Mouse (Mus musculus) adrenal gland, adult 2 months (tissue): ENCODE measurements around the gene Prss46. TPM values are rescaled to one million over a fixed set of nuclear protein-coding genes. Genes with fewer than 3 reads are reported as not detected.

Experiments
- DNase-seq: peaks from one replicate; pipeline ENCODE4 v3.0.0; 2021
- polyA plus RNA-seq: library from polyadenylated mRNA; depleted of rRNA; stranded (reverse); fragments of >200 nt; gene quantifications from 2 replicates; pipeline ENCODE4 v1.2.3, GENCODE M21; 2012
- total RNA-seq, 2 experiments: library from RNA; stranded (reverse); gene quantifications; 2 replicates each; pipeline ENCODE4 v1.2.3; 2021

The Prss46 gene
- total and polyA plus RNA-seq, 3 experiments, result not detected

DNA sequence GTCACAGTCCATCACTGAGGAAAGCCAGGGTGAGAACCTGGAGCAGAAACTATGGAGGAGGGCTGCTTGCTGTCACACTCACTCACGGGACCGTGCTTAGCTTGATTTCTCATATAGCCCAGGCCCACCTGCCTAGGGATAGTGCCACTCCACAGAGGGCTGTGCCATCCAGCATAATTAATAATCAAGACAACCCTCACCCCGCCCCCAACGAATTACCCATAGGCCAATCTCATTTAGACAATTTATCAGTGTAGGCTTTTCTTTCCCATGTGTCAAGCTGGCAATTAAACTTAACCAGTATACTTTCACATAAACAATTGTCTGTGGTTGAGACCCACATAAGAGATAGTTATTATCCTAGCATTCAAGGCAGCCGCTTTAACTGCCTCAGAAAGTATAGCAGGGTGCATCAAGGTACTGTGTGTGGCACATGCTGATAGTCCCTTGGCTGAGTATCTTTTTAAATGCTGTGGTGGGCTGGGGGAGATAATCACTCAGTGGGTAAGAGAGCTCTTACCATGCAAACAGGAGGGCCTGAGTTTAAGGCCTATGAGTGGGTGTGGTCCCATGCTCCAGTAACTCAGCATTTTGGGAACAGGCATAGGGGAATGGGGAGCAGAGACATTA lies 14.8 kb downstream of the Prss46 start:
- no peak for DNase-seq

DNA sequence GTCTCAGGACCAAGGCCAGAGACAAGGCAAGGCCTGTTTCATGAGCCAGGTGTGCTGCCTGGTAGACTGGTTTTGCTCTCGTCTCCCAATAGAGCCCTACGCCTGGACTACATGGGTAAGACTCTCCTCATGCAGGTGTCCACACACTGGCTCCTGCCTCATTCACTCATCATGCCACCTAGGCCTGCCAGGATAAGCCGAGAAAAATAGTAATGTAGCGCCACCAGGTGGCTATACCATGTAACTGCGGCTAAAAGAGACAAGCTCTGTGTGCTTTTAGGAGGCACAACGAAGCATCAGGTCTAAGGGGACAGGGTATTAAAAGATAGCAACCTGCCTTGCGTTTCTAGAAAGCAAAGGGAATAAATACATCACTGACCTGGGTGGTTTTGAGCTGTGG lies 26.7 kb downstream of the Prss46 start:
- peak; percentile 54 for DNase-seq

DNA sequence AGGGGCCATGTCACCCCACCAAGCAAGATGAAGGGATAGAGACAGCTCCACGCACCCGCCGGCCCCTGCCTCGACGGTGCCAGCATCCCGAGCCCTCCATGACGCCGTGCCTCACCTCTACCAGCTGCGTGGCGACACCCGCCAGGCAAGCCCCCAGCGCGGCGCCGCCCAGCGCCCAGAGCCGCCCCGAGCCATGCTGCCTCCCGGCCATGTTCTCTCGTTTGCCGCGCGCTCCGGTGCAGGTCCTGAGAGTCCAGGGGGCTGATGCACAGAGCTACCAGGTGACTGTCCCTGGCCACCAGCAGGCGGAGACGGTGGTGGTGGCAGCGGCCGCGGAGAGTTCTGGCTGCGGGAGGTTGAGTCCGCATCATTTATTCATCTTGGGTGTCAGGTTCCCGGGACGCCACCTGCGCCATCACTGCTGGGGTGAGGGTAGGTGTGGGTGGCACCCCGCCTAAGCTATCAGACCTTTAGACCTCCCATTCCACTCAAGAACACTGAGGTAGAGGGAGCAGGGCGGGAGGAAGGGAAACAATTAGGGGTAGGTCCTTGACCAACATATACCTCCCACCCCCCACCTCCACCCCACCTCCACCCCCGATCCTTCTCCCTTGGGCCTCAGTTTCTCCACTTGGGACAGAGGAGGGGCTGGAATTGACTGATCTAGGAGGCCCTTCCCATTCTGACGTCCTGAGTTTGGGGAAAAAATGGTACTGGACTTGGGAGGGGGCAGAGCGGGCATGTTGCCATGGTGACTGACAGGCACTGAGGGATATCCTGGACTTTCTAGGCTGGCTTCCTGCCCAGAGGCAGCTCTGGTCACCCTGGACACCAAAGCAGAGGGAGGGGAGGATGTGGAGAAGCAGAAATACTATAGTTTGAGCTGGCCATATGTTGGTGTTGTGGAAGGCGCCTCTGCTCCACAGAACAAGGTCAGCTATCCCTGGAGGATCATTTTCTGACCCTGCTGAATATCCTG lies 29.7 kb downstream of the Prss46 start:
- DNase-seq, result peak; percentile 61

DNA sequence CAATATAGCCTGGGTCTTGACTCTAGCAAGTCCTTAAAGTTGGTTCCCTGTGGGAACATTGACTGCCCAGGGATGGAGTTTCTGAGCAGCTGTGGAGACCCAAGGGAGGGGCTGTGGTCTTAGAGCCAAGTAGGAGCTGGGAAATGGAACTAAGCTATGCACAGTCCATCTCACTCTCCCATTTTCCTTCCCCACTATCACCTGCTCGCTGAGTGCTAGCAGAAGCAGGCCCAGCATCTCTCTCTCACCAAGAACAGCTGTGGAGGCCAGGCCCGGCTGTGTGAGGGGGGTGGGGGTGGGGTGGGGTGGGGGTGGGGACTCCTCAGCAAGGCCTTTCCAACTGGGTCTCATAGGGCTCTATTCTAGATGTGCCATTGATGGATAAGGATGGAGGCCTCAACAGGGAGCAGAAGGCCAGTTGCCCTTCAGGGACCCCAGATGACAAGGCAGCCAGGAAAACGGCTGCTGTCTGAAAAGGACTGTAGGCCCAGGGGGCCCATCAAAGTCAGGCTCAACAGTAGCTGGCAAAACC lies 30.4 kb downstream of the Prss46 start:
- DNase-seq, result no peak

DNA sequence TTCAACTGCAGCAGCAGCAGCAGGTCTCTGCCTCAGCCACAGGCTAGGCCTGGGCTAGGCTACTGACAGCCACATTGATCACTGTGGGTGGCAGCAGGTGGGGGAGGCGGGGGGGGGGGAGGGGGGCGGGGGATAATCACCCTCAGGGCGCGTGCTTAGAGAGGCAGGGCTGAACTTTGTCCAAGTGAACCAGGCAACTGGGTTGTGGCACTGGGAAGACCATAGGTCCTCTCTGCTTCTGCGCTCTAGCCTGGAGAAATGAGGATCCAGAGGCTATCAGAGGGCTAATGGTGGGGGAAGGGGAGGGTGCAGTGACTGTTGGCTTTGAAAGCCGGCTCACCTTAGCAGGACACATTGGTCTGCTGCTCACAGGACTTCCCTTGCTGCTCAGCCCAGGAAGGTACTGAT lies 31.0 kb downstream of the Prss46 start:
- no peak for DNase-seq

DNA sequence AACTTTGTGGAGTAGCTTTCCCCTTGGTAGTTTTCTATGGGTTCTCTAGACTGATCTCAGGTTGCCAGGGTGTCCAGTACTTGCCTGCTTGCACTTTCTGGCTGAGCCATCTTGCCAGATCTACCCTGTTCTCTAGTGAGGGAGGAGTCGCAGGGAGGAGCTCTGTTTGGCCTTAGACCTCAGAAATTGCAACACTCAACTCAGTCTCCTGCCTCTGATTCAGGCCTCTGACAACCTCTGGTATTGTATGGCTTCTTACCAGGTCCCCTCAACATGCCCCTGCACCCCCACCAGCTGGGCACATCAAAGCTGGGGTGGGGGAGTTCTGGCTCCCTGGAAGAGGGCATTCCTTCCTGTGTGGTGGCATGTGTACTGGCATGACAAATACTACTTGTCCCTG lies 33.0 kb downstream of the Prss46 start:
- DNase-seq, result peak; percentile 60

DNA sequence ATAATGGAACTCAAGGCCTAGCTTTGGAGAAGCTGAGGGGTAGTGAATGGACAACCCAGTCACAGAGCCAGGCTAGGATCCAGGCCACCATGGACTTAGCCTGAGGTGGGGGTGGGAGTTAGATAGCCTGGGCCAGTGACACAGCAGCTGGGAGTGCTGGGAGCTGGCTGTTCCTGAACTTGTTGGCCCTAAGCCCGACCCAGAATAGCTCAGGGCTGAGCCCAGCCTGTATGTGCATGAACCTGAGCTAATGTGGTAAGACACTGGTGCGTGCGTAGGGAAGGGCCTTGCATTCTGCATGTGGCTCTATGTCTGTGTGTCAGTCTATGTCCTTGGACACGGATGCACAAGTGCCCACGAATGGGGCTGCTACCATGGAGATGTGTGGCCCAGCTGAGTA lies 33.6 kb downstream of the Prss46 start:
- peak; percentile 82 for DNase-seq

DNA sequence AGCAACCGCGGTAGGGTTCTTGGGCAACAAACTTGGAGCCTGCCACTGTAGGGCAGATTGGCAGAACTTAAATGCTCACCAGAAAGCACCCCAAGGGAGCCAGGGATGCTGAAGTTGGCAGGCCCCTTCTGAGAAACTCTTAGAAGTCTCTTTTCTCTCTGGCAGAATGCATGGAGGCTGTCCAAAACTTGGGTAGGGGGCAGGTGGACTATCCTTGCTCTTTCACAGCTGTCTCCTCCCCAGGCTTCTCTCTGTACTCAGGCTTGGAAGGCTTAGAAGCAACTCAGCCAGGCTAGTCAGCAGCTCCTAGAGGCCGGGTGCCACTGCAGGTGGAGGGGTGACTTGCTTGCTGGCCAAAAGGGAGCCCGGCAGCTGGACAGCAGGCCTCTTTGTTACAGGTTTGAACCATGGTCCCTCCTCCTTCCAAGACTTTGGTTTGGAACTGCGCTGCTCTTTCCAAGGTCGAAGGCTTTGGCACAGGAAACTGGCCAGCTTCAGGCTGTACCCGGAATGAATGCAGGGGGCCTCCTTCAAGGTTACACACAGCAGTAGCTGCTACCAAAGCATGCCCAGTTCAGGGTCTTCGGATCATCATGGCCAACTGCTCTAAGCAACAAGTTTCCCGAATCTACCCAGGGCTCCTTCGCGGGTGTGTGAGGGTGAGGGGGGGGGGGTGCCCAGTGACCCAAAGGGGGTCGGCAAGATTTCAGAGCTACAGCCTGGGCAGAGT lies 35.0 kb downstream of the Prss46 start, which contains the start of gene Als2cl:
TSS of gene Als2cl (plus strand) at position 680 of the 730 bp plus-strand sequence.
- peak; percentile 66 for DNase-seq

DNA sequence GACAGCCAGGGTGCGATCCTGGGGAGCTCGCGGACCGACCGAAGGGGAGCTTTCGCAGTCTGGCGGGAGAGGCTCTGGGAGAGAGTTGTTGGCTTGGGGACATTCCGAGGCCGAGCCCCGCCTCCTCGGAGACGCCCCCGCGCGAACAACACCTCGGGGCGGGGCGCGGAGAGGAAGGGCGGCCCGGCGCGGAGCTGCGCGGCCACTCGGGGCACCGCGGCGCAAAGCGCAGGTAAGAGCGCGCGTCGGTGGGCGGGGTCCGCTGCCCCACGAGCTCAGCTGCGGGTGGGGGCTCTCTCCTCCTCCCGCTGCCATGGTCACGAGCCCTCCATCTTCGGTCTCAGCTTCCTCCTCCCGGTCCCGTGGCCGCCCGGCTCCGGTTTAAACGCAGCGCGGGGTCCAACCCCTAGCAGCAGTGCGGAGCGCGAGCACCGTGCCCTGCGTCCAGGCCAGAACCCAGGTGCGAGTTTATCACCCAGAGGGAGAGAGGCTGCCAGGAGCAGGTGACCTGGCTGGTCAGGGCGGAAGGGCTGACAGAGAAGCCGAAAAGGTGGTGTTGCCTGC lies 35.8 kb downstream of the Prss46 start, which contains the start of gene Tmie:
TSS of gene Tmie (minus strand) at position 116 of the 564 bp plus-strand sequence.
- peak; percentile 91 for DNase-seq

DNA sequence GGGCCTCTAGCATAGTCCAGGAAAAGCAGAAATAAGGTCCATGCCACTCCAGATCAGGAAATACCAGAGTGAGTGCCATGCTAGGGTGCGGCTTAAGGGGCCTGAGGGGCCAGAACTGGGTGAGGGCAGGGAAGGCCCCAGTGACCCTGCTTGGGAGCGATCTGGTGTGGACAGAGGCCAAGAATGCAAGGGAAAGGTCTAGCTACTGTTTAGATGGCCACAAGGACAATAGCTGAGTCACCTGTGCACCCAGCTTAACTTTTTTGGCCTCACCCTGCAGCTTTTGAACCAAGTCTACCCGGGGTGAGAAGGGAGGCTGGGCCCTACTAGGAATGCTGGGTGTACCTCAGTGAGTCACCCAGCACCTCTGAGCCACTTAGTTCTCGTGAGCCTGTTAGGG lies 36.5 kb downstream of the Prss46 start:
- peak; percentile 69 for DNase-seq

DNA sequence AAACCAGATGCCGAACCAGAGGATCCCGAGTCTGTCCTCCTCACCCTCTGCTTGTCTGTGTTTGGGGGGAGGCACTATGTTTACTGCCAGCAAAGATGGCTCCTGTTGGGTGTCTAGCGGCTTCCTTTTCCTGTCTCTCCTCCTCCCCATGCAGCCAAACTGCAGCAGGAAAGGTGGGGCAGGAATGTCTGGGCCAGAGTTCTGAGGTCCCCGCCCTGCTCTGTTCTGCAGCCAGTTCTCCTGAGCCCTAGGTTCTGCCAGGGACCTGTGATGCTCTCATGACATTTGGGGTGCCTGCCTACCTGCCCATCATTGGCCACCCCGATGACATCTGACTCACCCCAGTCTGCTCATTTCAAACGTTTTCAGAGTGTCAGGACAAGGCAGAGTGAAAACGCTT lies 37.6 kb downstream of the Prss46 start:
- peak; percentile 51 for DNase-seq

DNA sequence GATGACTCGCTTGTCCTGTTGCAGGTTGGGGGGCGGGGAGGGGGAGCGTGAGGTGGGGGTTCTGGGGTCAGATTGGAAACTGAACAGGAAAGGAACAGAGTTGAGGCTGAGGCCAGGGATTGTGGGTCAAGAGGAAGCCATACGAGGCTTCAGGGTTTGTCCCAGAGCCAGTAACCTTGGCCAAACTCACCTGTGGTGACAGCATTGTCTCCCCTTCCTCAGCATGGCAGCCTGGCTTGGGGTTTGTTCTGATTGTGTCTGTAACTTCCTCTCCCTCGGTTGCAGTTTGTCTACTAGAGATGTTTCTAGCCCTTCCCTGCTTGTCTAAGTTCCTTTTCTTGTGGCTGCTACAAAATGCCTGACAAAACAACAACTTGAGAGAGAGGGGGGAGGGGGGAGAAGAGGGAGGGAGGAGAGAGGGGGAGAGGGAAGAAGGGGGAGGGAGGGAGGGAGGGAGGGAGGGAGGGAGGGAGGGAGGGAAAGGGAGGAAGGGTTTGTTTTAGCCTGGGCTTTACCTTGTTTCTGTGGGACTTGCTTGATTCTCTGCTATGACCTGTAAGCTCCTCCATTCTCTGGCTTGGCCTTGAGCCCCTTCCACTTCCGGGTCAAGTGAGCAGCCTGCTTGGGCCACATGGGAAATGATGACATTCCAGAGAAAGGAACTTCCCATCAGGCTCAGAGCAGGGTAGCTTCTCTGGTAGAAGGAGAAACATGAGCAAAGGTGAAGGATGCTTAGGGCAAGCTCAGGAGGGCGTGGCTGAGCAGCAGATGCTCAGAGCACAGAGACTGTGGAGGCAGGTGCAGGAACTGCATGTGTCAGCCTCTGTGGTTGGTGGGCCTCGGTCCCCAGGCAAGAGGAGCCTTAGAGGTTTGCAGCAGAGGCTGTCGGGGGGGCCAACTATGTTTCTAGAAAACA lies 43.3 kb downstream of the Prss46 start:
- no peak for DNase-seq

DNA sequence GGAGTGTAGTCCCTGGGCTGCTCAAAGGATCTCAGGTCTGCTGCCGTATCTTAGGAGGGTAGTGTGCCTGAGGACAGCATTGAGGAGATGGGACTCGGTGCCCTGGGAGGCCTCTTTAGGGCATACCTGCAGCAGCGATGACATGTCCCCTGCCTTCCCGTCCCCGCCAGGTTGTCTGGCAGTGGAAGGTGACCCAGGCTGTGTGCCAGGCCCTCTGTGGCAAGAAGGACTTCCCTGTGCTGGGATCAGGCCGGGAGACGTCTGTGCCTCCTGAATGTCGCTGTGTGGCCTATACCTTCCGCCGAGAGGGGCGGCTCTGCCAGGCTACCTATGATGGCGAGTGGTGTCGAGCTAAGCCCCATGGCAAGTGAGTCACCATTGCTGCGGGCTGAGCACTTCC lies 44.6 kb downstream of the Prss46 start:
- DNase-seq, result no peak

DNA sequence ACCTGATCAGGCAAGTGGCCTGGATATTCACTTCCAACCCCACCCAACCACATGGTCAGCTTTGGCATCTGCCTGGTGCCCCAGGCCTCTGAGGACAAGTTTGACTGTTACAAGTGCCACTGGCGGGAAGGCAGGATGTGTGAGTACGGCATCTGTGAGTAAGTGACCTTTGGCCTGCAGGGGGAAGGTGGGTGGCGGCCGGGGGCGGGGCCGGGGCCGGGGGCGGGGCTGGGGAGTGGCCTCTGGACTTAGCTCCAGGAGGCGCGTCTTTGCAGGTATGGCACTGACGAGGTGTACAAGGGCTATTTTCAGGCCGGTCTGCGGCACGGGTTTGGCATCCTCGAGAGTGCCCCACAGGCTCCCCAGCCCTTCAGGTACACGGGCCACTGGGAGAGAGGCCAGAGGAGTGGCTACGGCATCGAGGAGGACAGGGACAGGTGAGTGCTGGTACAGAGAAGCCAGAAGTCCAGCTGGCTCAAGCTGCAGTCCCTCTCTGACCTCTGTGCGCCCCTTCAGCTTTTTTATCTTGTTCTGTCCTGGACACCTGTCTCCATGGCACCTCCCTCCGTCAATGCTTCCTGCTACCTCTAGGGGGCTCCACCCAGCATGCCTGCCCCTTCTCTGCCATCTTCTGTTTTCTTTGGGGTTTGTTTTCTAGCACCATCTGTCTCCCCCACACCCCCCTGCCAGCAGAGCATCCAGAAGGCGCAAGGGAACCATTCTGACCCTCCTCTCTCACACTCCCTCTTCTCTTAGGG lies 45.9 kb downstream of the Prss46 start:
- DNase-seq, result no peak

DNA sequence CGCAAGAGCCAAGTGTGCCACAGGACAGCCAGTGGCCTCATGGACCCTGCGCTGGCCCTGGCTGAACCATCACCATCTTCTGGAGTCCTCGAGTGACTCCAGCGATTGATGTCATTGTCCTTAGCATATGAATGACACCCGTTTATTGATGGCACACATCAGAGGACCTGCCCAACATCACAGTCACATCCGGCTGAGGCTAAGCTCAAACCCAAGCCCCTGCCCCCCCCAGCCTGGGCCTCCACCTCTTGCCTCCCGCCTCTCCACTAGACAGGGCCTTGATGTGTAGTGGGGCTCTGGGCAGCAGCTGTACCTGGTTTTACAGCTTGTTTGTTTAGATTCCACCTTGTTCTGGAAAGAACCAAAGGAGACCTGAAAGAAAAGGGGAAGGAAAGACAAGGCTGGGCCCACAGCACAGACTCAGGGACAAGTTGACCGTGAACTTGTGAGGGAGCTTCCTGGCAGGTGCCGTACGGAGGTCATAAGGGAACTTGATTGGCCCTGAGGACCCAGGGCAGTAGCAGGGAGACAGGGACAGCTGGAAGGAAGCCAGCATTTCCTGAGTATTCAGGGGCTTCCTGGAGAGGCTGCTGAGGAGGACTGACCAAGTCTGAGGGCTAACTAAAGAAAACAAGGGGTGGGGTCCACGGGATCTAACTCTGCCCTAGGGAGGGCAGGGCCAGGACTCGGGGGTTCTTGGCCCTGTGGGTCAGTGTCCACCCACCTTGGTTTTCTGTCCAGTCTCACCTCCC lies 46.9 kb downstream of the Prss46 start:
- DNase-seq, result no peak

DNA sequence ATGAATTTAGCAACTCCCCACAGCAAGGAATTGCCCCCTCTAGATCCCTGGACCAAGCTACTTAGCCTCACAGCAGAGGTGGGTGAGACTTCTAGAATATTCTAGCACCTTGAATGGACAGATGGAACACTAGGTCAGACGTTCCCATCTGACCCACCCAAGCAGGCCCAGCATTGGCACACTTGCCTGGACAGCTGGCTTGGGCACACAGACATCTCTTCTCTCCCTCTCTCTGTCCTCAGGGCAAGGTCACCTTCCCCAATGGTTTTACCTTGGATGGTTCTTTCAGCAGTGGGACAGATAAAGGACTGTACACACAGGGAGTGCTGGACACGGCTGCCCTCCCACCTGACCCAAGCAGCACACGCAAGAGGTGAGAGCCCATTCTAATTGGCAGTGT lies 48.2 kb downstream of the Prss46 start:
- no peak for DNase-seq

DNA sequence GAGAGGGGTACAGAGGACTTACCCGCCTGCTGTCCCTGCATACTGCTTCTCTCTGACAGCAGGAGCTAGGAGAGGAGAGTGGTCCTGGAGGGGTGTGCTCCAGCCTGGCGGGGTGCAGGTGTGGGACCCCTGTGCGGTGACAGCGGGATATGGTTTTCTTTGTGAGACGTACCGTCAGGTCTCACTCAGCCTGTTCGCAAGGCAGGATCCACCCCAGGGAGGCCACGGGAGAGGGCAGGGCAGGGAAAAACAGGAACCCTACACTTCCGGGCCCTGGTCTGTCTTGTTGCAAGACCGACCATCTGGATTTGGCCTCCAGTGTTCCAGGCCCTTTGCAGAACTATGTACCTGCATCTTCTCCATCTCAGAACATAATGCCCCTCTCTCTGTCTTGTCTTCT lies 49.1 kb downstream of the Prss46 start:
- no peak for DNase-seq

DNA sequence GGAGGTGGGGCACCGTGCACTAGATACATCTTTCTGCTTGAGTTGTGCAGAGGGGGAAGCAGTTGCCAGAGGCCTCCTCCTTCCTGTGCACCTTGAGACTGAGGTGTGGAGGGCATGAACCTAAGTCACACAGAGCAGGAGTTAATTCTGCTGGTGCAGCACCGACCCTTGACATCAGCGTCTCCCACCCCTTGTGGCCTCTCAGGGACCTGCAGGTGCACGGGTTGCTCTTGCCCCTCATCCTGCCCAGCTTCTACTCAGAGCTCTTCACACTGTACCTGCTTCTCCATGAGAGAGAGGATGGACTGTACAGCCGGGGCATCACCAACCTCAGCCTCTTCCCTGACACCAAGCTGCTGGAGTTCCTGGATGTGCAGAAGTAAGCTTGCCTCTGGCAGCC lies 51.2 kb downstream of the Prss46 start:
- no peak for DNase-seq

DNA sequence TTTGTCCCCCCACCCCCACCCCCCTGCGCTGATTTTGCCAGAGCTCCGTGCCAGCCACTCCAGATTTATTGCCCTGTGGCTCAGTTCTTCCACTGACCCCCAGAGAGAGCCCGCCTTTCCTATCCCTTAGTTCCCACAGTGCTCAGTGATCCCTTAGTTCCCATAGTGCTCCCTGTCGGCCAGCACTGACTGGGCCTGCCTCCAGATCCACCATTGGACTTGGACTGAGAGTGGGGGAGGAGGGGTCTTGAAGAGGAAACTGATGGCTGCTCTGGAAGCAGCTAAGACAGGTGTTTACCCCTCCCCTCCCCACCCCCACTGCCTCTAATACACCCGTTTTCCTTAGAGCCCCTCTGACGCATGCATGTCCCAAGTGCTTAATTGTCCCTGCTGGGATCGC lies 51.7 kb downstream of the Prss46 start:
- DNase-seq, result no peak
